Mouse (Mus musculus) stomach, embryonic 16.5 days (tissue): ENCODE measurements around the gene Lztr1. TPM values are rescaled to one million over a fixed set of nuclear protein-coding genes. Genes with fewer than 3 reads are reported as not detected.

Source experiments
- ATAC-seq: fragments of 200-750 bp; cut with Nextera tagmentation; 2 replicates; pipeline ENCODE4 v1.8.0; 2017; ENCODE audit warnings: moderate number of reproducible peaks, moderate TSS enrichment; ENCODE audit not compliant: insufficient read depth, low FRiP score
- H3K27ac ChIP-seq: fragments of 300-500 bp; sonication (generic); 2 replicates; pipeline ENCODE4 v1.5.1; 2014; ENCODE audit warnings: low read length
- H3K27me3 ChIP-seq: fragments of 300-500 bp; sonication (generic); 2 replicates; pipeline ENCODE4 v1.6.1; 2014; ENCODE audit warnings: low read length, control low read depth, mixed read lengths; ENCODE audit not compliant: control insufficient read depth, insufficient read depth
- H3K36me3 ChIP-seq: fragments of 300-500 bp; sonication (generic); 2 replicates; pipeline ENCODE4 v1.6.1; 2014; ENCODE audit warnings: low read length; ENCODE audit not compliant: control insufficient read depth, insufficient read depth
- H3K4me1 ChIP-seq: fragments of 300-500 bp; sonication (generic); 2 replicates; pipeline ENCODE4 v1.6.1; 2014; ENCODE audit warnings: low read length, control low read depth, mixed read lengths; ENCODE audit not compliant: control insufficient read depth, insufficient read depth
- H3K4me2 ChIP-seq: fragments of 300-500 bp; sonication (generic); 2 replicates; pipeline ENCODE4 v1.6.1; 2014; ENCODE audit warnings: low read depth, low read length, mixed read lengths
- H3K4me3 ChIP-seq: fragments of 300-500 bp; sonication (generic); replicated peaks from 2 replicates; pipeline ENCODE4 v1.5.1; 2014; ENCODE audit warnings: mild to moderate bottlenecking, low read length
- H3K9ac ChIP-seq: fragments of 300-500 bp; sonication (generic); 2 replicates; pipeline ENCODE4 v1.6.1; 2014; ENCODE audit warnings: low read length
- H3K9me3 ChIP-seq: fragments of 300-500 bp; sonication (generic); replicated peaks from 2 replicates; pipeline ENCODE4 v1.6.1; 2016; ENCODE audit warnings: low read length, control low read depth; ENCODE audit not compliant: control insufficient read depth
- WGBS: fragments of 180-500 bp; shearing (Covaris S2); extraction: QIAGEN DNeasy Blood & Tissue Kit; methylation state at CpG from one replicate; pipeline ENCODE4 v1.1.7; 2014; 5-methylcytosine and 5-hydroxymethylcytosine counted together
- polyA plus RNA-seq: library from polyadenylated mRNA; unstranded; fragments of >200 nt; fragmentation: Nextera tagmentation; extraction: Ambion mirVana; gene quantifications from 2 replicates; pipeline ENCODE4 v1.2.1, GENCODE M21; 2015

Gene Lztr1
- polyA plus RNA-seq, 1 experiment from 2014 or later: 89.4 TPM

GRCm38 (mm10) chr16:17478331-17478943 is 30.1 kb upstream of the Lztr1 start:
- no peak overlapping the region for H3K9ac ChIP-seq
- ATAC-seq: no peak
- no peaks in the 10 kb centered on the region for H3K36me3 ChIP-seq
- H3K27ac ChIP-seq: no peak overlapping the region
- no peaks in the 10 kb centered on the region for H3K27me3 ChIP-seq
- WGBS: 75% methylated on average over 4 of the region's 4 CpGs
- no peaks in the 10 kb centered on the region; the same call in 1 of the 2 replicates for H3K4me1 ChIP-seq
- no peak overlapping the region for H3K4me3 ChIP-seq
- H3K4me2 ChIP-seq: no peak overlapping the region
- H3K9me3 ChIP-seq: no peaks in the 10 kb centered on the region

GRCm38 (mm10) chr16:17481465-17481864 is 27.0 kb upstream of the Lztr1 start:
- WGBS: 69% methylated on average over 2 of the region's 2 CpGs
- Histone ChIP-seq H3K27me3 (no peaks in the 10 kb centered on the region), H3K36me3 (peaks cover 12% of the 10 kb centered on the region), H3K4me2 (no peak overlapping the region), H3K9me3 (no peaks in the 10 kb centered on the region), H3K4me1 (no peaks in the 10 kb centered on the region), H3K9ac (no peak overlapping the region), H3K4me3 (no peak overlapping the region), H3K27ac (no peak overlapping the region)
- ATAC-seq: no peak

- Histone ChIP-seq H3K4me3 (no peak overlapping the region), H3K9ac (no peak overlapping the region), H3K4me2 (no peak overlapping the region), H3K9me3 (no peaks in the 10 kb centered on the region), H3K36me3 (peaks cover 12% of the 10 kb centered on the region), H3K4me1 (no peaks in the 10 kb centered on the region), H3K27ac (no peak overlapping the region), H3K27me3 (no peaks in the 10 kb centered on the region)
- ATAC-seq: no peak
- WGBS: 20% methylated on average over 3 of the region's 3 CpGs
These were observed 22.0 kb upstream of the Lztr1 start for GRCm38 (mm10) chr16:17486505-17486904.

- no peaks in the 10 kb centered on the region for H3K4me1 ChIP-seq
- peak overlapping the region; percentile 92 for H3K4me2 ChIP-seq
- peaks cover 12% of the 10 kb centered on the region for H3K36me3 ChIP-seq
- H3K9me3 ChIP-seq: no peaks in the 10 kb centered on the region
- peak; percentile 38; the same call in 1 of the 2 replicates for ATAC-seq
- peak overlapping the region; percentile 54 for H3K4me3 ChIP-seq
- peak overlapping the region; percentile 72 for H3K9ac ChIP-seq
- H3K27me3 ChIP-seq: no peaks in the 10 kb centered on the region
- no peak overlapping the region for H3K27ac ChIP-seq
- WGBS: 46% methylated on average over 14 of the region's 14 CpGs
These were observed 19.7 kb upstream of the Lztr1 start for GRCm38 (mm10) chr16:17488478-17489468.

GRCm38 (mm10) chr16:17489469-17490111 is 18.9 kb upstream of the Lztr1 start, which contains the start of gene Aifm3:
TSS of gene Aifm3 (plus strand) at chr16:17489611.
- ATAC-seq: peak; percentile 81
- no peak within 1 kb of the TSS for H3K27ac ChIP-seq
- H3K4me1 ChIP-seq: no peaks in the 10 kb centered on the region
- WGBS: 1% methylated on average over 40 of the region's 47 CpGs
- H3K4me2 ChIP-seq: peak within 1 kb of the TSS; percentile 92
- H3K4me3 ChIP-seq: peak within 1 kb of the TSS; percentile 54
- H3K9ac ChIP-seq: peak within 1 kb of the TSS; percentile 72
- H3K27me3 ChIP-seq: no peaks in the 10 kb centered on the region
- H3K9me3 ChIP-seq: no peaks in the 10 kb centered on the region
- H3K36me3 ChIP-seq: peaks cover 9% of the 10 kb centered on the region

GRCm38 (mm10) chr16:17491154-17491553 is 17.3 kb upstream of the Lztr1 start:
- ATAC-seq: no peak
- Histone ChIP-seq H3K27ac (no peak overlapping the region), H3K4me2 (no peak overlapping the region), H3K27me3 (no peaks in the 10 kb centered on the region), H3K9ac (no peak overlapping the region), H3K9me3 (no peaks in the 10 kb centered on the region), H3K4me3 (no peak overlapping the region), H3K4me1 (no peaks in the 10 kb centered on the region), H3K36me3 (peaks cover 3% of the 10 kb centered on the region; the same call in 1 of the 2 replicates)
- 81% methylated on average over 5 of the region's 5 CpGs for WGBS

GRCm38 (mm10) chr16:17491896-17492561 is 16.5 kb upstream of the Lztr1 start:
- Histone ChIP-seq H3K4me2 (no peak overlapping the region), H3K9ac (no peak overlapping the region), H3K27ac (no peak overlapping the region), H3K4me1 (no peaks in the 10 kb centered on the region), H3K9me3 (no peaks in the 10 kb centered on the region), H3K4me3 (no peak overlapping the region), H3K36me3 (no peaks in the 10 kb centered on the region), H3K27me3 (no peaks in the 10 kb centered on the region)
- WGBS: 67% methylated on average over 5 of the region's 5 CpGs
- no peak for ATAC-seq

GRCm38 (mm10) chr16:17496499-17497305 is 11.8 kb upstream of the Lztr1 start:
- peak; percentile 44; the same call in 1 of the 2 replicates for ATAC-seq
- Histone ChIP-seq H3K9me3 (no peaks in the 10 kb centered on the region), H3K36me3 (no peaks in the 10 kb centered on the region), H3K9ac (0 out of 2 replicates have a peak overlapping the region, but pooled peaks have one; percentile 4), H3K27ac (no peak overlapping the region), H3K4me3 (no peak overlapping the region), H3K4me2 (no peak overlapping the region), H3K4me1 (no peaks in the 10 kb centered on the region), H3K27me3 (no peaks in the 10 kb centered on the region)
- 59% methylated on average over 2 of the region's 2 CpGs for WGBS
